Mouse (Mus musculus) kidney, postnatal 0 days (tissue): ENCODE results near the gene Cd163. TPM values are rescaled to one million over a fixed set of nuclear protein-coding genes. Genes with fewer than 3 reads are reported as not detected.
A peak's percentile ranks its signal among the peaks of the same experiment; 100 is the strongest.

Source experiments
- ATAC-seq: fragments of 200-750 bp; cut with Nextera tagmentation; replicated peaks from 2 replicates; pipeline ENCODE4 v1.8.0; 2017; ENCODE audit warnings: low read depth, moderate number of reproducible peaks, moderate TSS enrichment, moderate library complexity; ENCODE audit not compliant: low FRiP score
- DNase-seq: peaks from one replicate; pipeline ENCODE4 v3.0.0-alpha.2; 2016; ENCODE audit warnings: low spot score
- H3K27ac ChIP-seq: fragments of 300-500 bp; sonication (generic); 2 replicates; pipeline ENCODE4 v1.5.1; 2014; ENCODE audit warnings: mild to moderate bottlenecking
- H3K27me3 ChIP-seq: fragments of 300-500 bp; sonication (generic); 2 replicates; pipeline ENCODE4 v1.6.1; 2014; ENCODE audit warnings: low read length, mixed read lengths; ENCODE audit not compliant: insufficient read depth
- H3K36me3 ChIP-seq: fragments of 300-500 bp; sonication (generic); 2 replicates; pipeline ENCODE4 v1.6.1; 2014; ENCODE audit warnings: low read length, mixed read lengths; ENCODE audit not compliant: insufficient read depth
- H3K4me1 ChIP-seq: fragments of 300-500 bp; sonication (generic); replicated peaks from 2 replicates; pipeline ENCODE4 v1.6.1; 2014; ENCODE audit warnings: antibody characterized with exemption, low read length, mixed read lengths; ENCODE audit not compliant: insufficient read depth
- H3K4me2 ChIP-seq: fragments of 300-500 bp; sonication (generic); 2 replicates; pipeline ENCODE4 v1.6.1; 2014; ENCODE audit warnings: mild to moderate bottlenecking, low read length, moderate library complexity, mixed read lengths
- H3K4me3 ChIP-seq: fragments of 300-500 bp; sonication (generic); replicated peaks from 2 replicates; pipeline ENCODE4 v1.5.1; 2014; ENCODE audit warnings: low read depth, low read length
- H3K9ac ChIP-seq: fragments of 300-500 bp; sonication (generic); 2 replicates; pipeline ENCODE4 v1.6.1; 2014; ENCODE audit warnings: low read depth, low read length
- H3K9me3 ChIP-seq: fragments of 300-500 bp; sonication (generic); replicated peaks from 2 replicates; pipeline ENCODE4 v1.6.1; 2016; ENCODE audit warnings: low read length, inconsistent platforms, mixed read lengths
- CTCF ChIP-seq: IDR thresholded peaks from 2 replicates; pipeline ENCODE4 v1.5.1; 2016; ENCODE audit warnings: antibody characterized with exemption, low read depth, mild to moderate bottlenecking, moderate library complexity
- WGBS: fragments of 180-500 bp; shearing (Covaris S2); extraction: QIAGEN DNeasy Blood & Tissue Kit; methylation state at CpG from one replicate; pipeline ENCODE4 v1.1.7; 2014; 5-methylcytosine and 5-hydroxymethylcytosine counted together
- polyA plus RNA-seq: library from polyadenylated mRNA; unstranded; fragments of >200 nt; fragmentation: Nextera tagmentation; extraction: Ambion mirVana; gene quantifications from 2 replicates; pipeline ENCODE4 v1.2.1, GENCODE M21; 2015

Gene Cd163
- polyA plus RNA-seq, 1 experiment from 2014 or later = 0.75 TPM

- Histone ChIP-seq H3K4me2 (no peak overlapping the region), H3K36me3 (no peaks in the 10 kb centered on the region), H3K4me1 (no peaks in the 10 kb centered on the region), H3K27ac (no peak overlapping the region), H3K27me3 (no peaks in the 10 kb centered on the region), H3K9ac (no peak overlapping the region), H3K9me3 (no peaks in the 10 kb centered on the region), H3K4me3 (no peak overlapping the region)
- no peak for DNase-seq
- 83% methylated on average over 6 of the region's 6 CpGs for WGBS
- ATAC-seq = no peak
- TF ChIP-seq CTCF = no peak
Measured at GRCm38 (mm10) chr6:124358953-124359352, 54.5 kb downstream of the Cd163 start.

GRCm38 (mm10) chr6:124360549-124360948 is 56.1 kb downstream of the Cd163 start:
- DNase-seq = no peak
- no peak for ATAC-seq
- Histone ChIP-seq H3K36me3 (no peaks in the 10 kb centered on the region), H3K4me3 (no peak overlapping the region), H3K4me1 (no peaks in the 10 kb centered on the region), H3K9ac (no peak overlapping the region), H3K27me3 (no peaks in the 10 kb centered on the region), H3K4me2 (no peak overlapping the region), H3K27ac (no peak overlapping the region), H3K9me3 (no peaks in the 10 kb centered on the region)
- TF ChIP-seq CTCF = no peak
- 43% methylated on average over 6 of the region's 6 CpGs for whole genome bisulfite sequencing

- no peak overlapping the region for H3K4me3 ChIP-seq
- DNase-seq (no peak), ATAC-seq (no peak)
- H3K27me3 ChIP-seq = no peaks in the 10 kb centered on the region
- no peaks in the 10 kb centered on the region for H3K4me1 ChIP-seq
- peak; percentile 29; the same call in 1 of the 2 replicates for TF ChIP-seq CTCF
- no peak overlapping the region for H3K27ac ChIP-seq
- no peak overlapping the region for H3K4me2 ChIP-seq
- H3K36me3 ChIP-seq = no peaks in the 10 kb centered on the region
- WGBS = 66% methylated on average over 5 of the region's 5 CpGs
- no peak overlapping the region for H3K9ac ChIP-seq
- no peaks in the 10 kb centered on the region for H3K9me3 ChIP-seq
Measured at GRCm38 (mm10) chr6:124364328-124364727, 59.9 kb downstream of the Cd163 start.

- Histone ChIP-seq H3K27ac (no peak overlapping the region), H3K4me3 (no peak overlapping the region), H3K36me3 (no peaks in the 10 kb centered on the region), H3K9me3 (no peaks in the 10 kb centered on the region), H3K4me1 (no peaks in the 10 kb centered on the region), H3K9ac (no peak overlapping the region), H3K4me2 (no peak overlapping the region), H3K27me3 (no peaks in the 10 kb centered on the region)
- TF ChIP-seq CTCF = no peak
- 87% methylated on average over 6 of the region's 6 CpGs for WGBS
- no peak for DNase-seq
- ATAC-seq = no peak
Measured at GRCm38 (mm10) chr6:124373584-124374206, 69.2 kb downstream of the Cd163 start.

- no peaks in the 10 kb centered on the region for H3K27me3 ChIP-seq
- no peak for TF ChIP-seq CTCF
- DNase-seq = no peak
Measured at GRCm38 (mm10) chr6:124374683-124375082, 70.2 kb downstream of the Cd163 start.

GRCm38 (mm10) chr6:124375435-124375884 is 71.0 kb downstream of the Cd163 start:
- TF ChIP-seq CTCF = no peak
- ATAC-seq (no peak), DNase-seq (peak; percentile 2)
- H3K27me3 ChIP-seq = no peaks in the 10 kb centered on the region
- H3K9me3 ChIP-seq = no peaks in the 10 kb centered on the region
- no peaks in the 10 kb centered on the region for H3K36me3 ChIP-seq
- H3K4me2 ChIP-seq = no peak overlapping the region
- no peaks in the 10 kb centered on the region for H3K4me1 ChIP-seq
- no peak overlapping the region for H3K9ac ChIP-seq
- H3K27ac ChIP-seq = no peak overlapping the region
- WGBS = 75% methylated on average over 11 of the region's 11 CpGs
- H3K4me3 ChIP-seq = no peak overlapping the region

More at GRCm38 (mm10) chr6:124374683-124375082, 70.2 kb downstream of the Cd163 start:
- no peaks in the 10 kb centered on the region for H3K36me3 ChIP-seq
- 77% methylated on average over 4 of the region's 4 CpGs for WGBS
- ATAC-seq = no peak
- no peak overlapping the region for H3K4me3 ChIP-seq
- H3K27ac ChIP-seq = no peak overlapping the region
- no peaks in the 10 kb centered on the region for H3K4me1 ChIP-seq
- no peaks in the 10 kb centered on the region for H3K9me3 ChIP-seq
- no peak overlapping the region for H3K9ac ChIP-seq
- no peak overlapping the region for H3K4me2 ChIP-seq

- no peak for TF ChIP-seq CTCF
- Histone ChIP-seq H3K4me1 (no peaks in the 10 kb centered on the region), H3K27ac (no peak overlapping the region), H3K9me3 (no peaks in the 10 kb centered on the region), H3K4me2 (no peak overlapping the region), H3K36me3 (no peaks in the 10 kb centered on the region), H3K4me3 (no peak overlapping the region), H3K27me3 (no peaks in the 10 kb centered on the region), H3K9ac (no peak overlapping the region)
- WGBS = 94% methylated on average over 5 of the region's 5 CpGs
- DNase-seq (no peak), ATAC-seq (no peak)
Measured at GRCm38 (mm10) chr6:124376311-124376710, 71.9 kb downstream of the Cd163 start.
